Mouse (Mus musculus): ENCODE results near the gene Ranbp1. TPM values are rescaled to one million over a fixed set of nuclear protein-coding genes. Genes with fewer than 3 reads are reported as not detected.

The Ranbp1 gene
- total and polyA plus RNA-seq, 2 experiments from 2014 or later: 171 to 428 TPM

- 59% methylated on average over 15 of the region's 15 CpGs for WGBS
- 0 out of 2 replicates have a peak overlapping the region, but pooled peaks have one; percentile 45 for H3K27ac ChIP-seq (ENCODE audit: low read depth, low read length)
- no peak overlapping the region for H3K4me2 ChIP-seq (ENCODE audit: low read depth)
- H3K9ac ChIP-seq: 0 out of 2 replicates have a peak overlapping the region, but pooled peaks have one; percentile 14
- no peak overlapping the region for H3K4me3 ChIP-seq (ENCODE audit: low read depth, low read length)
- no peaks in the 10 kb centered on the region for H3K36me3 ChIP-seq (ENCODE audit: insufficient read depth)
- DNase-seq (peak; percentile 25), ATAC-seq (peak; percentile 40)
- H3K9me3 ChIP-seq (ENCODE audit: low read length): no peaks in the 10 kb centered on the region
- no peaks in the 10 kb centered on the region for H3K27me3 ChIP-seq (ENCODE audit: insufficient read depth, low read length)
- TF ChIP-seq CTCF (IDR thresholded peaks at IDR 0.05; ENCODE audit: low read depth): no peak
- peaks cover 8% of the 10 kb centered on the region for H3K4me1 ChIP-seq (ENCODE audit: insufficient read depth)
Measured at GRCm38 (mm10) chr16:18194208-18194985, 54.1 kb downstream of the Ranbp1 start.

DNA sequence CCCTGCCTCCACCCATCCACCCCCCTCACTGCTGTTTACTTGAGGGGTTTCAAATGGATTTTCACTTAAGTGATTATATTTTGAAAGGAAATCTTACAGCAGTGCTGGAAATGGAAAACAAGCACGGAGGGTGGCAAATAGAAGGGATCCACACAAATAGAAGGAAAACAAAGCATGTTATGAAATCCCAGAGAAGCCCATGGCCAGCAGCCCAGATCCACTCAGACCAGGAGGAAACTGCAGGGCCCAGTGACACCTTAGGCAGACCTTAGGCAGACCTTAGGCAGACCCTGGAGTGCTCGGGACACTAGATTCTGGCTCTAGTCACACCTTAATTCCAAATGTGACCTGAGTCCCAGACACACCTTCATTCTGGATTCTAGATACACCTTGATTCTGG is 57.5 kb downstream of the Ranbp1 start:
- Histone ChIP-seq H3K27me3 (ENCODE audit: insufficient read depth, low read length) (no peaks in the 10 kb centered on the region), H3K4me3 (ENCODE audit: low read depth, low read length) (no peak overlapping the region), H3K9me3 (ENCODE audit: low read length) (no peaks in the 10 kb centered on the region), H3K9ac (no peak overlapping the region), H3K27ac (ENCODE audit: low read depth, low read length) (no peak overlapping the region), H3K4me2 (ENCODE audit: low read depth) (no peak overlapping the region), H3K36me3 (ENCODE audit: insufficient read depth) (no peaks in the 10 kb centered on the region), H3K4me1 (ENCODE audit: insufficient read depth) (peaks cover 8% of the 10 kb centered on the region)
- TF ChIP-seq CTCF (IDR thresholded peaks at IDR 0.05; ENCODE audit: low read depth): no peak
- 82% methylated on average over 2 of the region's 2 CpGs for WGBS
- DNase-seq (no peak), ATAC-seq (no peak)

MicroRNAs encoded within 50 kb of the gene (microRNA counts, 519-probe panel; counts per million panel counts)
- not detected for microRNA mmu-miR-1306

Small RNA genes lying within 50 kb of the gene (microRNA-seq; reads per million reads assigned to microRNA genes)
- 0 to 0.12 reads per million in 2 experiments for gene Gm24572
- gene Mir1306: 147 to 197 reads per million in 2 experiments

Other genes with a start within 250 kb of the Ranbp1 start
- gene Dgcr6, start 195.9 kb downstream of the Ranbp1 start, total RNA-seq (2014; rRNA removed): 64.2 and 66.9 TPM in 2 replicates
- gene Dgcr6, start 195.9 kb downstream of the Ranbp1 start, polyA plus RNA-seq (2015; fragmentation: Nextera tagmentation; extraction: Ambion mirVana): 171 and 177 TPM in 2 replicates
- gene Prodh, start 158.5 kb downstream of the Ranbp1 start, total RNA-seq (2014; rRNA removed): 4.4 and 8.4 TPM in 2 replicates
- 4.0 and 4.9 TPM in 2 replicates for gene Prodh, start 158.5 kb downstream of the Ranbp1 start, polyA plus RNA-seq (2015; fragmentation: Nextera tagmentation; extraction: Ambion mirVana)
- 28.0 and 36.7 TPM in 2 replicates for gene Rtn4r, start 121.1 kb downstream of the Ranbp1 start, total RNA-seq (2014; rRNA removed)
- 30.0 and 33.5 TPM in 2 replicates for gene Rtn4r, start 121.1 kb downstream of the Ranbp1 start, polyA plus RNA-seq (2015; fragmentation: Nextera tagmentation; extraction: Ambion mirVana)
- not detected in 2 replicates for gene Ccdc188, start 30.9 kb downstream of the Ranbp1 start, total RNA-seq (2014; rRNA removed)
- gene Ccdc188, start 30.9 kb downstream of the Ranbp1 start, polyA plus RNA-seq (2015; fragmentation: Nextera tagmentation; extraction: Ambion mirVana): 0.11 TPM in 1 of 2 replicates, not detected in the other
- gene Zdhhc8, start 13.6 kb downstream of the Ranbp1 start, total RNA-seq (2014; rRNA removed): 27.5 and 35.5 TPM in 2 replicates
- gene Zdhhc8, start 13.6 kb downstream of the Ranbp1 start, polyA plus RNA-seq (2015; fragmentation: Nextera tagmentation; extraction: Ambion mirVana): 16.4 and 17.9 TPM in 2 replicates
- 74.9 and 82.4 TPM in 2 replicates for gene Trmt2a, start 53 bp downstream of the Ranbp1 start, total RNA-seq (2014; rRNA removed)
- gene Trmt2a, start 53 bp downstream of the Ranbp1 start, polyA plus RNA-seq (2015; fragmentation: Nextera tagmentation; extraction: Ambion mirVana): 66.7 and 67.2 TPM in 2 replicates
- not detected in 2 replicates for gene Gm49776, start 9.6 kb upstream of the Ranbp1 start, total RNA-seq (2014; rRNA removed)
- gene Gm49776, start 9.6 kb upstream of the Ranbp1 start, polyA plus RNA-seq (2015; fragmentation: Nextera tagmentation; extraction: Ambion mirVana): 1.3 and 3.1 TPM in 2 replicates
- 38.5 and 47.6 TPM in 2 replicates for gene Dgcr8, start 40.5 kb upstream of the Ranbp1 start, total RNA-seq (2014; rRNA removed)
- 18.5 and 24.5 TPM in 2 replicates for gene Dgcr8, start 40.5 kb upstream of the Ranbp1 start, polyA plus RNA-seq (2015; fragmentation: Nextera tagmentation; extraction: Ambion mirVana)
- gene Tango2, start 99.4 kb upstream of the Ranbp1 start, total RNA-seq (2014; rRNA removed): 25.5 and 43.0 TPM in 2 replicates
- gene Tango2, start 99.4 kb upstream of the Ranbp1 start, polyA plus RNA-seq (2015; fragmentation: Nextera tagmentation; extraction: Ambion mirVana): 69.9 and 75.9 TPM in 2 replicates
- gene Arvcf, start 99.5 kb upstream of the Ranbp1 start, total RNA-seq (2014; rRNA removed): 103 and 120 TPM in 2 replicates
- gene Arvcf, start 99.5 kb upstream of the Ranbp1 start, polyA plus RNA-seq (2015; fragmentation: Nextera tagmentation; extraction: Ambion mirVana): 31.2 and 42.8 TPM in 2 replicates
- 9.7 and 11.5 TPM in 2 replicates for gene Txnrd2, start 177.7 kb upstream of the Ranbp1 start, total RNA-seq (2014; rRNA removed)
- 28.0 and 34.4 TPM in 2 replicates for gene Txnrd2, start 177.7 kb upstream of the Ranbp1 start, polyA plus RNA-seq (2015; fragmentation: Nextera tagmentation; extraction: Ambion mirVana)
- 65.6 and 68.4 TPM in 2 replicates for gene Comt, start 178.1 kb upstream of the Ranbp1 start, total RNA-seq (2014; rRNA removed)
- 79.9 and 105 TPM in 2 replicates for gene Comt, start 178.1 kb upstream of the Ranbp1 start, polyA plus RNA-seq (2015; fragmentation: Nextera tagmentation; extraction: Ambion mirVana)
- gene Gnb1l, start 250.0 kb upstream of the Ranbp1 start, total RNA-seq (2014; rRNA removed): 12.3 and 13.0 TPM in 2 replicates
- 16.9 and 20.7 TPM in 2 replicates for gene Gnb1l, start 250.0 kb upstream of the Ranbp1 start, polyA plus RNA-seq (2015; fragmentation: Nextera tagmentation; extraction: Ambion mirVana)

All from forebrain, postnatal 0 days (tissue).